Mouse (Mus musculus) stomach, postnatal 0 days (tissue): ENCODE measurements around the gene Senp1. TPM values are rescaled to one million over a fixed set of nuclear protein-coding genes. Genes with fewer than 3 reads are reported as not detected.

Source experiments
- ATAC-seq: fragments of 200-750 bp; cut with Nextera tagmentation; 2 replicates; pipeline ENCODE4 v1.8.0; 2017; ENCODE audit not compliant: low FRiP score, low TSS enrichment
- DNase-seq: peaks from one replicate; pipeline ENCODE4 v3.0.0-alpha.2; 2016; ENCODE audit warnings: low spot score
- H3K27ac ChIP-seq: fragments of 300-500 bp; sonication (generic); replicated peaks from 2 replicates; pipeline ENCODE4 v1.5.1; 2014; ENCODE audit warnings: mild to moderate bottlenecking, control low read depth
- H3K27me3 ChIP-seq: fragments of 300-500 bp; sonication (generic); 2 replicates; pipeline ENCODE4 v1.6.1; 2014; ENCODE audit warnings: low read length; ENCODE audit not compliant: control insufficient read depth, insufficient read depth
- H3K36me3 ChIP-seq: fragments of 300-500 bp; sonication (generic); 2 replicates; pipeline ENCODE4 v1.6.1; 2014; ENCODE audit warnings: low read length, mixed read lengths; ENCODE audit not compliant: control insufficient read depth, insufficient read depth
- H3K4me1 ChIP-seq: fragments of 300-500 bp; sonication (generic); replicated peaks from 2 replicates; pipeline ENCODE4 v1.6.1; 2014; ENCODE audit warnings: antibody characterized with exemption; ENCODE audit not compliant: control insufficient read depth, insufficient read depth
- H3K4me2 ChIP-seq: fragments of 300-500 bp; sonication (generic); replicated peaks from 2 replicates; pipeline ENCODE4 v1.6.1; 2014; ENCODE audit warnings: low read depth, mild to moderate bottlenecking, control low read depth, moderate library complexity
- H3K4me3 ChIP-seq: fragments of 300-500 bp; sonication (generic); 2 replicates; pipeline ENCODE4 v1.5.1; 2014; ENCODE audit warnings: low read depth, low read length, control low read depth
- H3K9ac ChIP-seq: fragments of 300-500 bp; sonication (generic); 2 replicates; pipeline ENCODE4 v1.6.1; 2014; ENCODE audit warnings: mild to moderate bottlenecking, low read length, control low read depth, mixed read lengths
- H3K9me3 ChIP-seq: fragments of 300-500 bp; sonication (generic); 2 replicates; pipeline ENCODE4 v1.6.1; 2016; ENCODE audit warnings: low read length; ENCODE audit not compliant: control insufficient read depth
- CTCF ChIP-seq: IDR thresholded peaks from 2 replicates; pipeline ENCODE4 v1.5.1; 2016; ENCODE audit warnings: antibody characterized with exemption, low read depth, mild to moderate bottlenecking, moderate library complexity
- EP300 ChIP-seq: optimal IDR thresholded peaks from 2 replicates; pipeline ENCODE3; 2016; ENCODE audit warnings: antibody characterized with exemption
- WGBS: fragments of 180-500 bp; shearing (Covaris S2); extraction: QIAGEN DNeasy Blood & Tissue Kit; methylation state at CpG from one replicate; pipeline ENCODE4 v1.1.7; 2014; 5-methylcytosine and 5-hydroxymethylcytosine counted together
- polyA plus RNA-seq: library from polyadenylated mRNA; unstranded; fragments of >200 nt; fragmentation: Nextera tagmentation; extraction: Ambion mirVana; gene quantifications from 2 replicates; pipeline ENCODE4 v1.2.1, GENCODE M21; 2015

Gene Senp1
- polyA plus RNA-seq, 1 experiment from 2014 or later = 10.0 TPM

DNA sequence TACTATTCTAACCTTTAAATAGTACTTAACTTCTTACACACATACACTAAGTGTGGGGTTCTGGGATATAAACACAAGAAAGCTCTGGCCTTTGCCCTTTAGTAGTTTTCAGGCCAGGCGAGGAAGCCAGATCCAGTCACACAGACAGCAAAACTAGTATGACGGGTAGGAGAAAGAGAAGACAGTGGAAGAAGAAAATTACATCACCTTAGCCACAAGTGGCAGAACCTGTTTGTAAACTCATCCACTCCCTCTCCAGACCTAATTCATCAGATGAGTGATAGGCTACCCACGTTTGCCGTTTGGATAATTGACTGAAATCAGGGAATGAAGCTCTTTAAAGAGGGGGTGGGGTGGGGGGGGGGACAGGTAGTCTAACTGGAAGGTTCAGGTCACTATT lies 1.7 kb downstream of the Senp1 start:
- DNase-seq (no peak), ATAC-seq (no peak)
- H3K27me3 ChIP-seq = no peaks in the 10 kb centered on the region
- 0 out of 2 replicates have a peak overlapping the region, but pooled peaks have one; percentile 23 for H3K9ac ChIP-seq
- peak overlapping the region; percentile 90; the same call in 1 of the 2 replicates for H3K4me3 ChIP-seq
- peak overlapping the region; percentile 77 for H3K4me2 ChIP-seq
- no peak overlapping the region for H3K27ac ChIP-seq
- TF ChIP-seq EP300 = peak; percentile 40
- no peak for TF ChIP-seq CTCF
- H3K9me3 ChIP-seq = no peaks in the 10 kb centered on the region
- H3K4me1 ChIP-seq = peaks cover 4% of the 10 kb centered on the region
- WGBS = 10% methylated on average over 4 of the region's 4 CpGs
- H3K36me3 ChIP-seq = no peaks in the 10 kb centered on the region

GRCm38 (mm10) chr15:98089421-98090183 lies 3.9 kb downstream of the Senp1 start:
- DNase-seq (peak; percentile 38), ATAC-seq (no peak)
- TF ChIP-seq CTCF (peak; percentile 74), EP300 (no peak)
- 0 out of 2 replicates have a peak, but pooled peaks cover 2% of the 10 kb centered on the region for H3K36me3 ChIP-seq
- 71% methylated on average over 9 of the region's 9 CpGs for whole genome bisulfite sequencing
- H3K9me3 ChIP-seq = no peaks in the 10 kb centered on the region
- peaks cover 4% of the 10 kb centered on the region for H3K4me1 ChIP-seq
- no peaks in the 10 kb centered on the region for H3K27me3 ChIP-seq
- H3K27ac ChIP-seq = no peak overlapping the region
- no peak overlapping the region for H3K4me3 ChIP-seq
- H3K9ac ChIP-seq = no peak overlapping the region
- no peak overlapping the region for H3K4me2 ChIP-seq

DNA sequence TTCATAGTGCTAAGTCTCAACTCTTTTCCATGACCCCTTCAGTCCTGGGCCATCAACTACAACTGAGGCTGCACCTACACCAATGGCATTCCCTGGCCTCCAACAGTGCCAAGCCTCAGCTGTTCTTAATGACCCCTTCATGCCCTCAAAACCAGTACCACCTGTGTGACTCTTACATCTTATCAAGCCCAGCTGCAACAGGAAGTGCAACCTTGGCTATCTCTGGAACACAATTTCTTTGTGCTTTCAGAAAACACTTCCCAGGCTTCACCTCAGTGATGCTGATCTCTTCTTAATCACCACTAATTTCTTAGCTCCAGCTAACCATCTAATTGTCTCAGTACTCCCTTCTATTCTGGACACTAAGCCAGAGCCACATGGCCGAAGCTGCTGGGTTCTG lies 4.7 kb downstream of the Senp1 start:
- no peak for ATAC-seq
- 93% methylated on average over 1 of the region's 1 CpGs for WGBS
- Histone ChIP-seq H3K4me2 (no peak overlapping the region), H3K4me1 (peaks cover 4% of the 10 kb centered on the region), H3K27ac (no peak overlapping the region), H3K9me3 (no peaks in the 10 kb centered on the region), H3K9ac (no peak overlapping the region), H3K27me3 (no peaks in the 10 kb centered on the region), H3K36me3 (0 out of 2 replicates have a peak, but pooled peaks cover 2% of the 10 kb centered on the region), H3K4me3 (no peak overlapping the region)
- DNase-seq = no peak
- no peak for TF ChIP-seq CTCF

DNA sequence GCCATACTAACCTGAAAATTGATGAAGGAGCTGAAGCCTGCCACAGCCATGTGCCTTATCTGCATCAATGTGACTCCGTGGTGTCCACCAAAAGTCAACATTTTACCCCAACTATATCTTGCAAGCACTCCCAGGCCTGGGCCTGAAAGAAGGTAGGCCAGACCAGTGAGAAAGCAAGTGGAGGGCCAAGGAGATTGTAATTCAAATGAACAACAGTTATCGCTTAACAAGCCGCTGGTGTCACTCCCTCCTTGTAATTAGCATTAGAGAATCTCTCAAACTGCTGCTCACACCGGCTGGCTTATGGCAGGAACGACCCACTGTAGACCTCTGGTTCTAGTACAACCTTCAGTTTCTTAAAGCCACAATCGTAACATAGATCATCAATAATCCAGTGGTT lies 16.6 kb downstream of the Senp1 start:
- Histone ChIP-seq H3K27me3 (no peaks in the 10 kb centered on the region), H3K27ac (no peak overlapping the region), H3K4me1 (no peaks in the 10 kb centered on the region), H3K9me3 (no peaks in the 10 kb centered on the region), H3K36me3 (peaks cover 27% of the 10 kb centered on the region), H3K4me2 (no peak overlapping the region), H3K9ac (no peak overlapping the region), H3K4me3 (no peak overlapping the region)
- no peak for ATAC-seq
- no peak for TF ChIP-seq CTCF
- WGBS = 89% methylated on average over 6 of the region's 6 CpGs
- DNase-seq = no peak

GRCm38 (mm10) chr15:98075034-98075433 lies 18.5 kb downstream of the Senp1 start:
- TF ChIP-seq CTCF (no peak), EP300 (no peak)
- 87% methylated on average over 16 of the region's 16 CpGs for WGBS

DNA sequence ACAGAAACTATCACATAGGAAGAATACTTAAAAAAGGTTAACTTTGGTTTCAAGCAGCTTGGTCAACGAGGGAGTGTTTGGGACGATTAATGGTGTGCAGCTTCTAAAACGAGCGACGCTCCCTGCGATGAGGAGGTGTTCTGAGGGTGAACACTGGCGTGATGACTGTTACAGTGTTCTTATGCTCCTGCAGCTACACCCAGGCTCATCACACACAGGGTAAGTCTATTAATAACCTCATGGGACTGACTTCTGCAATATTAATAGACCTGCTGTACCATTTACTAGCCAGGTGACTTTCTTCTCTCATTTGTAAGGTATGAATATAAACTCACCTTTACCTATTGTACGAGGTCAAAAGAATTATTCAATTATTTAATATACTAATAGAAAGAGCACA lies 19.0 kb downstream of the Senp1 start:
- ATAC-seq = no peak
- H3K36me3 ChIP-seq = peaks cover 36% of the 10 kb centered on the region
- no peaks in the 10 kb centered on the region for H3K4me1 ChIP-seq
- H3K4me3 ChIP-seq = no peak overlapping the region
- no peak overlapping the region for H3K4me2 ChIP-seq
- 93% methylated on average over 8 of the region's 8 CpGs for WGBS
- no peak for DNase-seq
- no peaks in the 10 kb centered on the region for H3K9me3 ChIP-seq
- no peak overlapping the region for H3K27ac ChIP-seq
- H3K27me3 ChIP-seq = no peaks in the 10 kb centered on the region
- TF ChIP-seq EP300 (no peak), CTCF (no peak)
- H3K9ac ChIP-seq = no peak overlapping the region

More at GRCm38 (mm10) chr15:98075034-98075433, 18.5 kb downstream of the Senp1 start:
- no peak overlapping the region for H3K9ac ChIP-seq
- H3K4me3 ChIP-seq = no peak overlapping the region
- no peak overlapping the region for H3K4me2 ChIP-seq
- peaks cover 31% of the 10 kb centered on the region for H3K36me3 ChIP-seq
- H3K27me3 ChIP-seq = no peaks in the 10 kb centered on the region
- no peaks in the 10 kb centered on the region for H3K9me3 ChIP-seq
- H3K4me1 ChIP-seq = no peaks in the 10 kb centered on the region
- ATAC-seq = no peak
- no peak for DNase-seq
- no peak overlapping the region for H3K27ac ChIP-seq
